Mouse (Mus musculus) retina, embryonic 14.5 days (tissue): ENCODE data around the gene 4930402H24Rik.
"Not testable (repeated sequence)": the region's sequence is repeated elsewhere in the genome, so short reads cannot be mapped to it uniquely, and the experiment has no call there.

Source experiments
- DNase-seq: peaks from one replicate; pipeline ENCODE4 v3.0.0-alpha.2; 2015; ENCODE audit warnings: low spot score

Gene 4930402H24Rik

DNA sequence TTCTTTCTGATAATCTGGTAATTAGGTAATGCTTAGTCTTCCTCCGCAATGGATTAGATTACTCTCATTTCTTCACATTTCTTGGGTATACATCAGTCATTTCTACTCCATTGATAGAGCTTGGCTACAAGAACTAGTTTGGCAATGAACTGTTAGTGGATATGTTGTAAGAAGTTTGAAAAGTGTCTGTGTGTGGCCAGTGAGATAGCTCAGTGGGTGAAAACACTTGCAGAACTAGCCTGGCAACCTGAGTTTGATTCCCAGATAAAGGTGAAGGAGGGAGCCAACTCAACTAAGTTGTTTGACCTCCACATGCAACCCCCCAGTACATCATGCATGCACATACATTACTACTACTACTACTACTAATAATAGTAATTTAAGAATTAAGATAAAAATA lies 53.2 kb downstream of the 4930402H24Rik start:
- no peak for DNase-seq

DNA sequence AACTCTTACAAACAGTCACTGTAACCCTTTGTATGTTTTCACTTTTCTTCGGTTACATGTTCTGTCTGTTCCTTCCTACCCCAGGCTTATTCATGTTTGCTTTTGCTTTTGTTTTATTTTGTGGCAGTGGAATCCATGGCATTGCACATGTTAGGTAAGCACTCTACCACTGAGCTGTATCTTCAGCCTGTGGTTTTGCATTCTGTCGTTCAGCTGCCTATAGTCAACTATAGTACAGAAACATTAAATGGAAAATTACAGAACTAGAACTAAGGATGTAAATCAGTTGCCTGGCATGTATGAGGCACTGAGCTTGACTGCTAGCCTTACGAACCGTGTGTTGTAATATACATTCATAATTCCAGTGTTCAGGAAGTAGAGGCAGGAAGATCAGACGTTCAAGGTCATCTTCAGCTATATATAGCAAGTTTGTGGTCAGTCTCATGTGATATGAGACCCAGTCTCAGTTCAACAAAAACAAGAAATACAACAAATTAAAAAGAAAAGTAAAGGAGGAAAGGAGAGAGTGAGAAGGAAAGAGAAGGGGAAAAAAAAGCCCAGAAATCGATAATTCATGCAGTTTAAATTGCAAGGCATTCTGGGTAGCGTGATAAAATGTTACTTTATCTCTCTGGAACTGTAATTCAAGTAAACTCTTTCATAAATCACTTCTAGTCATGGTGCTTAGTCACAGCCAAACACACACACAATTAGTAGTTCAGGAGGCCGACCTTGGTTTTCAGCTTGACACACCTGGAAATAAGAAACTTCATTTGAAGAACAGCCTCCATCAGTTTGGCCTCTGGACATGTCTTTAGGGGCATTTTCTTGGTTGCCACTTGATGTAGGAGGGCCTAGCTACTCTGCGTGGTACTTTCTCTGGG lies 54.6 kb downstream of the 4930402H24Rik start:
- DNase-seq = no peak

DNA sequence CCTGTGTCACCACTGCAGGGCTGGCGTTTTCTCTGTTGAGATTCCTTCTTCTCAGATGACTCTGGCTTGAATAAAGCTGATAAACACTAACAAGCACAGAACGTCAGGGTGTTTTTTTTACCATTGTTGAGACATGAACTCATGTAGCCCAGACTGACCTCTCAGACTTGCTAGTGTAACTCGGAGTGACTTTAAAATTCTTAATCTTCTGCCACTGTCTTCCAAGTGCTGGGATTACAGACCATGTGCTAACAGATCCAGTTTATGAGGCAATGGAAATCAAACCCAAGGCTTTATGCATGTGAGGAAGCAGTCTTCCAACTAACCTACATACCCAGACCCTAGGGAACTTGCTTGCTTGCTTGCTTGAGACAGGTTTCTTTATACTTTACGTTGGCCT lies 56.5 kb downstream of the 4930402H24Rik start:
- DNase-seq = no peak

DNA sequence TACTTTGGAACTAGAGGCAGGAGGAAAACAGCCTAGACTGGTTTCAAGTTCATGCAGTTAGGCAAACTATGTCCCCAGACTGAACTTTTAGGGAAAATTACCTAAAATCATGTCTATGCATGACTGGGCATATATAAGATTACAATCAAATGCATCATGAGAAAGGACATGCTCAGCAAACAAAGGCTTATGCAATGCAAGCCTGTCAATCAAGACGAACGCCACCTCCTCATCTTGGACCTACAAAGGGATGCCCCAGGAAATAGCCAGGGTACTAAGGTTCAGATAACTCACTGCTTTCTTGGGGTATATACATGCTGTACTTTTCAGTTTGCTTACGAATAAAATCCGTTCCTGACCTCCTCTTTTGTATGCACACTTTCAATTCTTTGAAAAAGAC lies 57.9 kb downstream of the 4930402H24Rik start:
- no peak for DNase-seq

DNA sequence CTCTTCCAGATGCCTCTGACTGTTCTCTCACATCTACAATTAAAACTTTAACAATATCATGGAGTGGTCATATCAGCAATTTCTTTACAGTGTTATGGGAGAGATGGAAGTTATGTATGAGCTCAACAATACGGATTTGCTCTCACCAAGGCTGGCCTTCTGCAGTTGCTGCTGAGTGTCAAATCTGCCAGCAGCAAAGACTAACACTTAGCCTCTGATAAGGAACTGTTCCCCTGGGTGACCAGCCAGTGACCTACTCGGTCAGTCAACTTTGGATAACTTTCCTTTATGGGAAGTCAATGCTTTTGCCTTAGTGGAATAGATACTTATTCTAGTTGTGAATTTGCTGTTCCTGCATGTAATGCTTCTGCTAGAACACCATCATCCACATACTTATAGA lies 62.6 kb downstream of the 4930402H24Rik start:
- no peak for DNase-seq

DNA sequence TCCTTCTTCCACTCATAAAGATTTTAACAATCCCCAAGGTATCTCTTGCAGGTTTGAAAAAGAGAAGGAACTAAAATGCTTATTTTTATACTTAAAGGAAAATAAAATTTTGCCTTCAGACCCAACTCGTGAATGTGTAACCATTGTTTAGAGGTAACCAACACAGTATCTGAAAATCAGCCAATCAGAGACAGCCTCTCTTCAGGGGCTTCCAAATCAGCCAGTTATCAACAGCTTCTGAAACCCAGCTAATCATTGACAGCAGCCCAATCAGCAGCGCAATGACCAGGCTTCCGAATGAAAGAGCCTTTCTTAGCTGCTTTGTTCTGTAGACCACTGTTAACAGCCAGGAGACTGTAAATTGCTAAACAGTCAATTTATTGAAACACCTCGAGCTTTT lies 65.4 kb downstream of the 4930402H24Rik start:
- peak; percentile 94 for DNase-seq

DNA sequence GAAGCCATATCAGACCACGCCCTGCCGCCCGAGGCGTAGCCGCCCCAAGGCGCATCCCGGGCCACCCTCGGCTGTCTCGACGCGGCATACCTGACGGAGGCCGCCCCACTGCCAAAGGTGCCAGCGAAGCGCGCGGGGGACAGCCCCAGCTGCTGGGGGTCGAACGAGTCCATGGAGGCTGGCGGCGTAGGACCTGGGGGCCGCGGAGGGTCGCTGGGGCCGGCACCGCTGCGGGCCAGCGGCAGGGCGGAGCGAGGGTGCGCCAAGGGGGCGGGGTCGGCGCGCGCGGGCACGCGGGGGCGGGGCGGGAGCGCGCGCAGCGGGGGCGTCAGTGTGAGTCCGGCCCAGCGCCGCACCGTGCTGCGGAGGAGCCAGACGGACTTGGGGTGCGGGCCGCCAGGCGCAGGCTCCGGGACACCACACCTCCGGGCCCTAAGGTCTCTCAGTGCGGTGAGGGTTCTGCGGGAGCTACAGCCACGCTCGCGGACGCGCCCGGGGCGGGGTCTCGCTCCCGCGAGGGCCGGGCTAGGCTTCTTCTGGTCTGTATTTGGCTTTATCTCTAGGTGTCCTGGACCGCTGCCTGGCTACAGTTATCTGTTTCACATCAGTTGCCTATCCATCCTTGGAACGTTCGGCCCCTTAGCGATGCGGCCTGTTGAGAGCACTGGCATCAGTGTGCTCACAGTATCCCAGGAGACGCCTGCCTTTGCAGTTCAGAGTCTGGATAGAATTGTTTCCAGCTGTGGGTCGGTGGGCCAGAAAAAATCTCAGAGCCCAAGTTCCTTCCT lies 66.1 kb downstream of the 4930402H24Rik start:
- peak; percentile 77 for DNase-seq

DNA sequence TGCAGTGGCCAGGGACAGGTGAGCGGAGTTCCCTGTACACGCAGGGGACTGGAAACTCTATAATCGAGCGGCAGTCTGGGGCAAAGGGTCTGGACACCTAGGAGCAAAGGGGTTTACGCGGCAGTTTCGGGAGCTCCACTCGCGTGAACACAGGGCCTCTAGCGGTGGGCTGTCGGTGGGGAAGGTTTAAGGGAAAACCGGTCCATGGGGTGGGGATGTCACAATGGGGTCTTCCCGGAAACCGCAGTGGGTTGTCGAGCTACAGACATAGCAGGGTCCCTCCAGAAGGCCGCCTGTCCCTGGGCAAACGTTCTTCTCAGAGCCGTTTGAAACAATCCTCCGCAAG lies 66.7 kb downstream of the 4930402H24Rik start:
- DNase-seq = peak; percentile 68

DNA sequence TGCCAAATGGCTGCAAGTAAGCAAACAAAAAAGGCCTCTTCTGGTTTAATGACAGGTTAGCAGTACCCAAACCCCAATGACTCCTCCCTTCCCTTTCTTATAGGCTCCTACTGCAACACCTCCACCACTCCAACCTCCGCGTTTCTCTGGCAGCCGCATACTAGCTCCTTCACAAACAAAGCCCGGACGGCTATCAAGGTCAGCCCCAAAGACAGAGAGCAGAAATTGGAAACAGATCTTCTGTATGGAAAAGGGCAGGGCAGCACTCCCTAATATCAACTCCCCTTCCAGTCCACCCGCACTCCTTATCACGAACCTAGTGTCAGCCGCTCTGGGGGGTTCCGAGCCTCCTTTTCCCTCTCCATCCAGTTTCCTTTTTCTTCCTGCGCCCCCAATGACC lies 67.1 kb downstream of the 4930402H24Rik start:
- DNase-seq = no peak

DNA sequence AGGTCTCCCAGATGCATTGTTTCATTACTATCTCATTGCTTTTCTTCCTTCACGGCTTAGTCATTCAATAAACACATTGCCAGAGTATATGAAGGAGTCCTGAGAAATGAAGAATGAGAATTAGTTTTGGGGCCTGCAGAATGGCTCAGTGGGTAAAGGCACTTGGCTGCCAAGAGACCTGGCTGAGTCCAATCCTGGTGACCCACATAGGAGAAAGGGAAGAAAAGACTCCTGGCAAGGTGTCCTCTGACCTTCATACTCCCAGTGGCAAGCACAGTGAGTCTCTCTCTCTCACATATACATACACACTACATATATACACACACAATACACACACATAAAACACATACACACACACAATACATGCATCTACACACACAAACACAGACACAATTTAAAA lies 68.1 kb downstream of the 4930402H24Rik start:
- no peak for DNase-seq

DNA sequence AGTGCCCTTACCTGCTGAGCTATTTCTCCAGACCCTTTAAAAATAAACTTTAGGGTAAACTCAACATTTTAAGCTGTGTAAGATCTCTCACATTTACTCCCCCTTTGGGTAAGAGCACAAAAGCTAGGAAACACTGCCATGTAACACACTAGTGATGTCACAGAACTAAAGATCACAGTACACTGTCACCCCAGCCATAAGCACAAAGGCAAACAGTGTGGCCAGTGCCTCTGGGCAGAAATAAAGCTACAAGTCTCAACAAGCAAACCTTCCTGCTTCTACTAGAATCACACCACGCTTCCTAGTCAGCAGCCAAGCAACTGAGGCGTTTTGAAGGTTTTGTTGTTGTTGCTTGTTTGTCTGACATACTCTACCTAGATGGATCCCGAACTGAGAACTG lies 72.5 kb downstream of the 4930402H24Rik start:
- DNase-seq = no peak

DNA sequence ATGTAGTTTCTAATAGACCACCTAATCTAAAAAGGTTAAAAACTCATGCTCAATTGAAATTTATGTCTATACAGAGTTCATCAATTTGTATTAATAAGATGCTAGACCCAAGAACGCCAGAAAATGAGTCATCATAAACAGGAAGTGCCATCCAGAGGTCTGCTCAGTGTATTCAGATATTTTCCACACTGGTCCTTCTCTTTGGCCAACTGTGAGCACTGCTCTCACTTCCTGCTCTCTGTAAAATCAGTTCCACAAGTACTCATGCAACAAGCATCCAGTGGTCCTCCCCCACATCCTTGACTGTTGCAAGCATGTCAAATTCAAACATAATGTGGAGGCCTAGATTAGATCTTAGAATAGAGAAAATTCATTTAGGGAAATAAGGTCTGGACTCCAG lies 73.6 kb downstream of the 4930402H24Rik start:
- DNase-seq = no peak

DNA sequence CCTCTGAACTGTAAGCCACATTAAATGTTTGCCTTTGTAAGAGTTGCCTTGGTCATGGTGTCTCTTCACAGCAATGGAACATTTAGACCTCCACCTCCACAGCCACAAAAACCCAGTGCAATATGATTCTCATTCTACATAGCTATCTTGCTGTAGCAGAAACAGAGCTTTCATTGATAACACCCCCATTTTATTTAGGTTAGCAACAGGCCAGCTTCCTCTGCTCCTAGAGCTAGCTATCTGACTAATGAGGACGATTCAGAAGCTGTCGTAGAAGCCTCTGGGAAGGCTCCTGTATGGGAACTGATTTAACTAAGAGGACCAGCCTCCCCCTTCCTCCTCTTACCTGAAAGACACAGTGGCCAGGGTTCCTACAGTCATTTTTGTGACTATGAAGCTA lies 74.2 kb downstream of the 4930402H24Rik start:
- DNase-seq = no peak

DNA sequence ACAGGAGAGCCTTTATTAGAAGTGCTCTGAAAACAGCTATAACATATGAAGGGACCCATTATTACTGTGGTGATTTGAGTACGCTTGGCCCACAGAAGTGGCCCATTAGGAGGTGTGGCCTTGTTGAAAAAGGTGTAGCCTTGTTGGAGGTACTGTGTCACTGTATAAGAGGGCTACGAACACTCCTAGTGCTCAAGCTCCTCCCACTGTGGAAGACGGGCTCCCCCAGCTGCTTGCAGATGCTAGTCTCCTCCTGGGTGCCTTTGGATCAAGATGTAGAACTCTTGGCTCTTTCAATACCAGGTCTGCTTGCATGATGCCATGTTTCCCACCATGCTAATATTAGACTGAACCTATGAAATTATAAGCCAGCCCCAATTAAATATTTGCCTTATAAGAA lies 76.0 kb downstream of the 4930402H24Rik start:
- no peak for DNase-seq

DNA sequence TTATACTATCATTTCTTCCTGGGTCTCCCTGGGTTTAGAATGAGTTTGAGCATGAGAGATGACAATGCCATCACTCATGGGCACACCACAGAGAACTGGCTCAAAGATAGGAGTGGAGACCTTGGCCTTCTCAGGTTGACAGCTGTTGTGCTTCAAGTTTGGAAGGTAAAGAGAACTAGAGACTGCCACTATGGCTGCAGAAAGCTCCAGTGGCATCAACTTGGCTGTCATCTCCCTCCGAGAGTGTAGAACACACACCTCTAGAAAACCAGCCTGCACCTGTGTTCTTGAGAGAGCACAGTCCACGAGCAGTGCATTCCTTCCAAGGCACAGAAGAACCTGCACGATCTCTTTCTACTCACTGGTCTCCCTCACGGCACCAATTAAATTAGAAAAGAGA lies 76.7 kb downstream of the 4930402H24Rik start:
- DNase-seq = no peak

DNA sequence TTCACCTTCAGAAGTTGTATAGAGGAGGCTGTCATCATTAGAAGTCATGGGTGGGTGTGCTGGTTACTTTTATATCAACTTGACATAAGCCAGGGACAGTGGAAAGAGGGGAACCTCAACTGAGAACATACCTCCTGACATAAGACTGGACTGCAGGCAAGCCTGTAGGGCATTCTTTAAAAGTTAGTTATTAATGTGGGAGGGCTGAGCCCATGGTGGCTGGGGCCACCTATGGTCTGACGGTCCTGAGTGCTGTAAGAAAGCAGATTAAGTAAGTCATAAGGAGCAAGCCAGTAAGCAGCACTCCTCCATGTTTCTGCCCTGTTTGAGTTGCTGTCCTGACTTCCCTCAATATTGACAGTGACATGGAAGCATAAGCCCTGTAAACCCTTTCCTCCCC lies 77.5 kb downstream of the 4930402H24Rik start:
- DNase-seq = no peak

DNA sequence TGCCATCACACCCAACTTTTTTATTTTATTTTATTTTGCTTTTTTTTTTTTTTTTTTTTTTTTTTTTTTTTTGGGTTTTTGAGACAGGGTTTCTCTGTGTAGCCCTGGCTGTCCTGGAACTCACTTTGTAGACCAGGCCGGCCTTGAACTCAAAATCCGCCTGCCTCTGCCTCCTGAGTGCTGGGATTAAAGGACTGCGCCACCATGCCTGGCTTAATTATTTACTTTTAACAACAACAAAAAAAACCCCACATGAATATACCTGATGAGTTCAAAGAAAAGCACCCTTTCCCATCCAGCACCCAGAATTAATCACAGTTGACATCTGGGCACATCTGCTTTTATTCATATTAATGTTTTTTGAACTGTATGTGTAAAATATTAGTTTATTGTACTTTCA lies 78.1 kb downstream of the 4930402H24Rik start:
- not testable (repeated sequence) for DNase-seq

DNA sequence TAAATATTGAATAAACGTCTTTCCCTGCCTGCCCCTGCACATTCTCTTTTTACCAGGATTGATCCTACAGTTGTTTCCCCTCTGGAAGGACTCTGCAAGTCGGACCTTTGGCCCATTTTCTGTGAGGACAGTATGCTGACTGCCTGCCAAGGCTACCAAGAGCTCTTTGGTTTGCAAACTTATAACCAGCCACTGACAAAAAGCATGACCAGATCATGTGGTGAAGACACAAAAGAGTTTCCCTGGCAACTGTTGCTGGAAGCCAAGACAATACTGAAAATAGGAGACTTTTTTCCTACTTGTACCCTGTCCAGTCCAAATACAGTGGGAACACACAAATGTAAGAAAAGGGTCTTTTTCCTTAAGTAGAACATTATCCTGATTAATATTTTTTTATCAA lies 78.8 kb downstream of the 4930402H24Rik start:
- DNase-seq = no peak

DNA sequence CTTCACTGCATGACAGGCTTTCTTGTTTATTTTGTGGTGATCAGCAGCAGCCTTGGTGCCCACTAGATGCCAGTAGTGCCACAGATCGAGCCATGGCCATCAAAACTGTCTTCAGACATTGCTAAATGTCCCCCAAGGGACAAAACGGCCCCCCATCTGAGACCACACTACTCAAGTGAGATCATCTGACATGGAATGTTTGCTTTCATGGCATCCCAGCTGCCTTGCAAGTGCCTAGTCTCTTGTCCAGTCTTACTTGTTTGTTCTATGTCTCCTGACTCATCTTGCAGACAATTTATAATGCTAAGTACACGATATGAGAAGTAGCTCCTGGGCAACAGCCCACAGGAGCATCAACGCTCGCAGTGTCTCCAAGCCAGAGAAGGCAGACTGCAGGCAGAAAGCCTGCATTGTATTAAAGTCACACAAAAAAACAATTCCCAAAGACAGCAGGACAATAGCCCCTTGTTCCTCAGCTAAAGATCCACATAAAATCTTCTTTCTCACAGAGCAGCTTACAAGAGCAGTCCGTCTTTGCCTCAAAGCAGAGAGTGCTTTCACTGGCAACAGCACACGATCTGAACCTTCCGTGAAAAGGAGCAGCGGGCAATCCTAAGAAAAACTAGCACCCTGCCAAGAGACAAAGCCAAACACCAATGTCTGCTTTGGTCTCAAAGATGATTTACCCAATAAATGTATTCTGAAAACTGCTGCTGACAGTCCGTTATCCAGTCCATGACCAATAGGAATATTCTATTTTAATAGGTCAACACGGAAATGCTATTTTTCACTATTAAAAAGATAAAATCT lies 87.2 kb downstream of the 4930402H24Rik start:
- peak; percentile 10 for DNase-seq

DNA sequence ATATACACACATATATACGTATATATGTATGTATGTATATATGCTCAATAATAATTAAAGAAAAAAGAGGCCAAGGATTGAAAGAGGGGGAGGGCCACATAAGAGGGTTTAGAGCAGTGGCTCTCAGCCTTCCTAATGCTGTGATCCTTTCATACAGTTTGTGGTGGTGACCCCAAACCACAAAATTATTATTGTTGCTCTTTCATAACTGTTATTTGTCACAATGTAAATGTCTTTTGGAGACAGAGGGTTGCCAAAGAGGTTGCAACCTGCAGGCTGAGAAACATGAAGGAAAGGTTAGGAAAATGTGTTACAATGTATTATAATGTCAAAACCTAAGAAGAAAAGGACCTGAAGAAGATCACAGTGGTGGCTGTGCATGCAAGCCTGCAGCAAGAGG lies 88.3 kb downstream of the 4930402H24Rik start:
- no peak for DNase-seq

DNA sequence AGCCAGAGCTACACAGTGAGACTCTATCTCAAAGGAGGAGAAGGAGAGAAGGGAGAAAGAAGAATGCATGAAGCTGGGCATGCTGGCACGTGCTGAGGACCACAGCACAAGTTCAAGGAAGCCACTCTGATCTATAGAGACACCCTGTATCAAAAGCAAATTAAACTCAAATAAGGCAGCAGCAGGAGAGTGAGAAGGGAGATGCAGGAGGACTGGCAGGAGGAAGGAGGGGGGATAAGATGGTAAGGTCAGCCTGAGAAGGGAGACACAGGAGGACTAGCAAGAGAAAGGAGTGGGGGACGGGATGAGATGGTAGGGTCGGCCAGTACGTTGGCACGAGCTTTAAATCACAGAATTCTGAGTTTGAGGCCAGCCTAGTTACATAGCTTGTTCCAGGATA lies 90.0 kb downstream of the 4930402H24Rik start:
- DNase-seq = no peak

DNA sequence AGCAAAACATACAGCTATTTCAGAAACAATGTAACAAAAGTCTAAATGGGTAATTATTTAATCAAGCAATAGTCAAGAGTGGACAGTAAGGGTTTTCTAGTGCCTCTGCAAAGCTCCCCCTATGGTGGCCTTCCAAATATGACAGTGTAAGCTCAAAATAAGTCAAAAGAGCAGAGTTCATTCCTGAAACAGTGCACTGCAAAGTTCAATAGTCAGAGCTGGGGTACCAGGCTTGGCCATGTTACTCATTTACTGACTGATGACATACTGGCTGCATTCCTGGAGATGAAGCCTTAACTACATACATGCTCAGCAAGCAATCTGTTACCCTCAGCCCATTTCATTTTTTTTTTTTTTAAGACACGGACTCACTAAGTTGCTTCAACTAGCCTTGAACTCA lies 91.7 kb downstream of the 4930402H24Rik start:
- DNase-seq = no peak

DNA sequence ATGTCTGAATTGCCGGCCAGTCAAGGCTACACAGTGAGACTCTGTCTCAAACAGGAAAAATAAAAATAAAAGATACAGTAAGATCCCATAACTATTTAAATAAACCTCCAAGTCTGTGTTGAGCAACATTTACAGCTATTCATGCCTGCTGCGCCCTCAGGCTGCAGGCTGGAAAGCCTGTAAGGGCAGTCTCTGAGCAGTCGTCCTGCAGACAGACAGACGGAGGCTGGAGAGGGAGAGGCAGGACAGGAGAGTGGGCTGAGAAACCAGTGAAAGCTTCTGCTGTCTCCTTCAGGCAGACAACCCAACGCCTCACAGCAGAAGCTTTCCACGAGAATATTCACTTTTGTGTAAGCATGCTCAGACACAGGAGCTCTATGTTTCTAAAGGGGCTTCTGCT lies 92.5 kb downstream of the 4930402H24Rik start:
- no peak for DNase-seq
